Mouse (Mus musculus) layer of hippocampus, postnatal 10 days (tissue): ENCODE results near the gene Ets1. TPM values are rescaled to one million over a fixed set of nuclear protein-coding genes. Genes with fewer than 3 reads are reported as not detected.

Experiments
- DNase-seq, 2 experiments: peaks; one replicate each; pipeline ENCODE4 v3.0.0; 2021; ENCODE audit warnings: low spot score in 2 of 2
- total RNA-seq, 2 experiments: library from RNA; stranded (reverse); gene quantifications; 2 replicates each; pipeline ENCODE4 v1.2.3; 2021

Ets1 gene
- total RNA-seq, 2 experiments from 2014 or later, result 23.8 to 24.5 TPM

- no peak for DNase-seq
These were observed 116.6 kb downstream of the Ets1 start for GRCm38 (mm10) chr9:32752602-32753001.

- DNase-seq, result no peak
These were observed 118.3 kb downstream of the Ets1 start for GRCm38 (mm10) chr9:32754311-32754710.

- DNase-seq, result no peak
These were observed 120.0 kb downstream of the Ets1 start for GRCm38 (mm10) chr9:32756002-32756401.

GRCm38 (mm10) chr9:32758280-32758905 is 122.4 kb downstream of the Ets1 start:
- DNase-seq, result no peak

- DNase-seq, result no peak
These were observed 124.7 kb downstream of the Ets1 start for GRCm38 (mm10) chr9:32760649-32761157.

- DNase-seq, result no peak
These were observed 125.3 kb downstream of the Ets1 start for GRCm38 (mm10) chr9:32761326-32761725.

- peak; percentile 39 to 45 for DNase-seq
These were observed 128.4 kb downstream of the Ets1 start for GRCm38 (mm10) chr9:32764374-32764773.

GRCm38 (mm10) chr9:32765123-32765522 is 129.1 kb downstream of the Ets1 start:
- DNase-seq, result no peak

- DNase-seq, result no peak
These were observed 142.8 kb downstream of the Ets1 start for GRCm38 (mm10) chr9:32778866-32779265.

GRCm38 (mm10) chr9:32782391-32783092 is 146.5 kb downstream of the Ets1 start:
- no peak for DNase-seq

GRCm38 (mm10) chr9:32787091-32787490 is 151.1 kb downstream of the Ets1 start:
- DNase-seq, result no peak

GRCm38 (mm10) chr9:32787615-32788014 is 151.6 kb downstream of the Ets1 start:
- DNase-seq, result no peak

GRCm38 (mm10) chr9:32789306-32789705 is 153.3 kb downstream of the Ets1 start:
- DNase-seq, result peak in 1 of 2 experiments; percentile 26

- DNase-seq, result no peak
These were observed 155.7 kb downstream of the Ets1 start for GRCm38 (mm10) chr9:32791699-32792098.

GRCm38 (mm10) chr9:32798171-32798570 is 162.2 kb downstream of the Ets1 start:
- DNase-seq, result no peak

GRCm38 (mm10) chr9:32806106-32806505 is 170.1 kb downstream of the Ets1 start:
- DNase-seq, result no peak

Other genes starting within 250 kb of the Ets1 start
- gene Fli1, start 93.4 kb upstream of the Ets1 start, total RNA-seq, result 10 to 100 TPM in 1 of 2 experiments, 1 to 10 TPM in 1; 7.7 to 10.2 TPM